Mouse (Mus musculus) forebrain, embryonic 13.5 days (tissue): Measurements from ENCODE around the gene Uqcc2. TPM values are rescaled to one million over a fixed set of nuclear protein-coding genes. Genes with fewer than 3 reads are reported as not detected.

Experiments
- ATAC-seq: fragments of 200-750 bp; cut with Nextera tagmentation; 2 replicates; pipeline ENCODE4 v1.8.0; 2017
- H3K27ac ChIP-seq: fragments of 300-500 bp; sonication (generic); 2 replicates; pipeline ENCODE4 v1.5.1; 2015; ENCODE audit warnings: inconsistent platforms, mild to moderate bottlenecking, moderate library complexity
- H3K27me3 ChIP-seq: fragments of 300-500 bp; sonication (generic); 2 replicates; pipeline ENCODE4 v1.6.1; 2015; ENCODE audit warnings: mild to moderate bottlenecking, inconsistent platforms
- H3K36me3 ChIP-seq: fragments of 300-500 bp; sonication (generic); 2 replicates; pipeline ENCODE4 v1.6.1; 2015; ENCODE audit warnings: mild to moderate bottlenecking, inconsistent platforms; ENCODE audit not compliant: poor library complexity, severe bottlenecking
- H3K4me1 ChIP-seq: fragments of 300-500 bp; sonication (generic); 2 replicates; pipeline ENCODE4 v1.6.1; 2015; ENCODE audit warnings: inconsistent platforms
- H3K4me2 ChIP-seq: fragments of 300-500 bp; sonication (generic); 2 replicates; pipeline ENCODE4 v1.6.1; 2015; ENCODE audit warnings: inconsistent platforms, mild to moderate bottlenecking, moderate library complexity
- H3K4me3 ChIP-seq: fragments of 300-500 bp; sonication (generic); 2 replicates; pipeline ENCODE4 v1.5.1; 2015; ENCODE audit warnings: mild to moderate bottlenecking, inconsistent platforms
- H3K9ac ChIP-seq: fragments of 300-500 bp; sonication (generic); 2 replicates; pipeline ENCODE4 v1.6.1; 2015; ENCODE audit warnings: mild to moderate bottlenecking, inconsistent platforms
- H3K9me3 ChIP-seq: fragments of 300-500 bp; sonication (generic); replicated peaks from 2 replicates; pipeline ENCODE4 v1.6.1; 2016; ENCODE audit warnings: inconsistent platforms
- WGBS: fragments of 180-500 bp; shearing (Covaris S2); methylation state at CpG from one replicate; pipeline ENCODE4 v1.1.7; 2015; 5-methylcytosine and 5-hydroxymethylcytosine counted together
- polyA plus RNA-seq: library from polyadenylated mRNA; unstranded; fragments of >200 nt; fragmentation: Nextera tagmentation; extraction: Ambion mirVana; gene quantifications from 2 replicates; pipeline ENCODE4 v1.2.1, GENCODE M21; 2015

The Uqcc2 gene
- polyA plus RNA-seq, 1 experiment from 2014 or later = 318 TPM

DNA sequence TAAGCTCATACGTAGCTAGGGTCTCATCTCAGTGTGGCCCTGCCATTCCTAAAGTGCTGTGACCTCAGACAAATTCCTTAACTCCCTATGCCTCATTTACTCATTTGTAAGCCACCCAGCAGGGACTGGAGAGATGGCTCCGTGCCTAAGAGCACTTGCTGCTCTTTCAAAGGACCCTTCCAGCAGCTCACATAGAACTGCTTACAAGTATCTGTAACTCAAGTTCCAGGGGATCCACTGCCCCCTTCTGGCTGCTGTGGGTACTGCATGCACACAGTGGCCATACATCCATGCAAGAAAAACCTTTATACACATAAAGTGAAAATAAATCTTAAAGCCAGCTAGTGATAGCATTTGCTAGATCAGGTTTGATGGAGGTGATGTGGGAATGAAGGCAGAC, 48.0 kb downstream of the Uqcc2 start:
- H3K4me3 ChIP-seq = no peak overlapping the region
- H3K9me3 ChIP-seq = no peaks in the 10 kb centered on the region
- no peaks in the 10 kb centered on the region for H3K36me3 ChIP-seq
- no peak for ATAC-seq
- H3K27me3 ChIP-seq = no peaks in the 10 kb centered on the region
- H3K4me1 ChIP-seq = 0 out of 2 replicates have a peak, but pooled peaks cover 4% of the 10 kb centered on the region
- H3K27ac ChIP-seq = no peak overlapping the region
- no peak overlapping the region for H3K4me2 ChIP-seq
- no peak overlapping the region for H3K9ac ChIP-seq
- 18% methylated on average over 2 of the region's 2 CpGs for WGBS

DNA sequence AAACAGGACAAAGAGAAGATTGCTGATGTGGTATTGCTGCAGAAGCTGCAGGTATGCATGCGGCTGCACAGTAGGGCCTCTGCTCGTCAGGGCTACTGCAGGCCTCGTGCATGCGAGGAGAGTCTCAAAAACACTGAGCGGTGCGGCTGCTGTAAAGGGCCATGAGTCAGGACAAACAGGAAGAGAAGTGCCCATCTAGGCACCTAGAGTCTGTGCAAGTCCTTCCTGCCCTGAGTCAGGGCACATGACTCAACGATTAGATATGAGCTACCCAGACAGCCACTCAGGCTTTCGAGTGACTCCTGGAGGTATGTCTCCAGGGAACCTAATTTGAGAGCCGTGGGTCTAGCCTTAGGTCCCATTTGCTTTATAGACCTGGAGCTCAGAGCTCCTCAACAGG, 50.1 kb downstream of the Uqcc2 start:
- H3K4me1 ChIP-seq = 0 out of 2 replicates have a peak, but pooled peaks cover 4% of the 10 kb centered on the region
- no peak for ATAC-seq
- WGBS = 83% methylated on average over 9 of the region's 9 CpGs
- no peak overlapping the region for H3K4me3 ChIP-seq
- no peak overlapping the region for H3K27ac ChIP-seq
- no peaks in the 10 kb centered on the region for H3K36me3 ChIP-seq
- no peaks in the 10 kb centered on the region for H3K9me3 ChIP-seq
- H3K4me2 ChIP-seq = no peak overlapping the region
- no peak overlapping the region for H3K9ac ChIP-seq
- no peaks in the 10 kb centered on the region for H3K27me3 ChIP-seq

DNA sequence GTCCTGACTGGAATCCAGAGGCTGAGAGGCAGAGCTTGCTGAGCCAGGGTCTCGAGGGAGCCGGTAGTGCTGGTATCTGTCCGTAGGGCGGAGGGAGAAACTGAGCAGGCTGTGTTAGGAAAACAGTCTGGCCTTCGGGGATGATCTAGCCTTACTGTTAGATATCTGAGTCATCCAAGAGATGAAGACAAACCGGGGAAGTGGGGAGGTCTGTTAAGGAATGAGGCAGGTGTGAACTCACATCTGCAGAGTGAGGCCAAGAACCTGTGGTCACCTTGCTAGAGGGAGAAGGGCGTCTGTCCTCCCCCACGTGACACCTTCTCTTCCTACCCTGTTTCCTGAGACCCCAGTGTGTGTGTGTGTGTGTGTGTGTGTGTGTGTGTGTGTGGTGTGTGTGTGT, 50.9 kb downstream of the Uqcc2 start:
- no peaks in the 10 kb centered on the region for H3K27me3 ChIP-seq
- peaks cover 2% of the 10 kb centered on the region; the same call in 1 of the 2 replicates for H3K9me3 ChIP-seq
- 0 out of 2 replicates have a peak, but pooled peaks cover 4% of the 10 kb centered on the region for H3K4me1 ChIP-seq
- no peak for ATAC-seq
- H3K4me3 ChIP-seq = no peak overlapping the region
- H3K9ac ChIP-seq = peak overlapping the region; percentile 4; the same call in 1 of the 2 replicates
- 77% methylated on average over 8 of the region's 8 CpGs for WGBS
- H3K27ac ChIP-seq = no peak overlapping the region
- no peaks in the 10 kb centered on the region for H3K36me3 ChIP-seq
- H3K4me2 ChIP-seq = no peak overlapping the region

DNA sequence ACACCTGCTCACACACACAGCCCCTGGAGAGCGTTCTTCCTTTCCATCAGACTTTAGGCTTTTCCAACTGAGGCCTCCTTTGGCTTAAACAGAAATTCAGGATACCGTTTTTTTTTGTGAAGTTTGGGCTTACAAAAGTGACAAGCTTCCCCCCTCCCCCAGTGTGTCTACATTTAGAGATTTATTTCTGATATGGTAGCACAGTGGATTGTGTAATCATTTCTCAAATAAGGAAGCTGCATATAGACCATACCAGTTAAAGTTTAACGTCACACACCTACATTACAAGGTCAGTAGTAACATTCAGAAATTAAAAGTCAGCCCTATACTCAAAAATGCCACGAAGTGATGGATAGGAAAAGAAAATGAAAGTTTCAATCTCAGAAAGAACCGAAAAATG, 51.8 kb downstream of the Uqcc2 start:
- peaks cover 4% of the 10 kb centered on the region; the same call in 1 of the 2 replicates for H3K9me3 ChIP-seq
- 86% methylated on average over 5 of the region's 5 CpGs for WGBS

DNA sequence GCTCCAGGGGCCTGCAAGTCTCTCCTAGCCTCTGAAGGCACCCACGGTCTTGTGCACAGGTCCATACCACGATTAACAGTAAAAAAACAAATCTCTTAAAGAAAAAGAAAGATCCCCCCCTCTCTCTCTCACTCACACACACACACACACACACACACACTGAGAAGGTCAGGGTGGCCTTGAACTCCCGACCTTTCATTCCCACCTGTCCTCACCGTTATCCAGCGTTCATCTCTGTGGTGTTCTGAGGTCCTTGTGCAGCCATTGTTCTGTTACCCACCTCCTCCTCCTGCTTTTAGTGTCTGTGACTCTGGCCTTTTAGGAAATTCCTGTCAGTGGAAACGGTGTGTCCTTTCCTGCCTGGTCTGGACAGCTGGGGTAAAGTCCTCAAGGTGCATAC, 55.2 kb downstream of the Uqcc2 start:
- Histone ChIP-seq H3K9ac (no peak overlapping the region), H3K4me3 (no peak overlapping the region), H3K4me1 (no peaks in the 10 kb centered on the region), H3K27ac (no peak overlapping the region), H3K36me3 (no peaks in the 10 kb centered on the region), H3K27me3 (no peaks in the 10 kb centered on the region), H3K9me3 (peaks cover 4% of the 10 kb centered on the region; the same call in 1 of the 2 replicates), H3K4me2 (no peak overlapping the region)
- 90% methylated on average over 6 of the region's 6 CpGs for WGBS
- no peak for ATAC-seq

More for the DNA sequence above, 51.8 kb downstream of the Uqcc2 start:
- Histone ChIP-seq H3K4me1 (no peaks in the 10 kb centered on the region), H3K36me3 (no peaks in the 10 kb centered on the region), H3K9ac (no peak overlapping the region), H3K4me2 (no peak overlapping the region), H3K27me3 (no peaks in the 10 kb centered on the region), H3K4me3 (no peak overlapping the region), H3K27ac (no peak overlapping the region)
- ATAC-seq = no peak

DNA sequence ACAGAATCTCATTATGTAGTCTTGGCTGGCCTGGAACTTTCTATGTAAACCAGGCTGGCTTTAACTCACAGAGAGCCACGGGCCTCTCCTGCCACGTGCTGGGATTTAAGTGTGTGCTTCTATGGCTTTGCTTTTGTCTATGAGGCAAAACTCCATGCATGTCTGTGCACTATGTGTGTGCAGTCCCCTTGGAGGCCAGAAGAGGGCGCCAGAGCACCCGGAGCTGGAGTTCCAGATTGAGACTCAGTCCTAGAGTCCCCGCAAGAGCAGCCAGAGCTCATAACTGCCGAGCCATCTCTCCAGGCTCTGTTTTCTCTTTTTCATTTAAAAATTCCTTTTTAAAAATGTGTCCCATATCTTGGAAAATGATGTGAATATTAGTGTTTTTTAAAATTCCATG, 55.8 kb downstream of the Uqcc2 start:
- H3K4me2 ChIP-seq = no peak overlapping the region
- H3K36me3 ChIP-seq = no peaks in the 10 kb centered on the region
- peaks cover 4% of the 10 kb centered on the region; the same call in 1 of the 2 replicates for H3K9me3 ChIP-seq
- H3K9ac ChIP-seq = no peak overlapping the region
- H3K4me3 ChIP-seq = no peak overlapping the region
- no peak overlapping the region for H3K27ac ChIP-seq
- 83% methylated on average over 6 of the region's 6 CpGs for WGBS
- H3K27me3 ChIP-seq = no peaks in the 10 kb centered on the region
- no peak for ATAC-seq
- H3K4me1 ChIP-seq = no peaks in the 10 kb centered on the region

- 94% methylated on average over 7 of the region's 7 CpGs for WGBS
Measured at GRCm38 (mm10) chr17:27077133-27077532, 56.6 kb downstream of the Uqcc2 start.

GRCm38 (mm10) chr17:27074849-27075745, 58.6 kb downstream of the Uqcc2 start:
- 89% methylated on average over 17 of the region's 17 CpGs for WGBS
- ATAC-seq = no peak
- H3K4me3 ChIP-seq = no peak overlapping the region
- no peak overlapping the region for H3K4me2 ChIP-seq
- H3K9me3 ChIP-seq = peaks cover 4% of the 10 kb centered on the region; the same call in 1 of the 2 replicates
- H3K36me3 ChIP-seq = no peaks in the 10 kb centered on the region
- no peaks in the 10 kb centered on the region for H3K27me3 ChIP-seq
- no peaks in the 10 kb centered on the region for H3K4me1 ChIP-seq
- H3K27ac ChIP-seq = no peak overlapping the region
- H3K9ac ChIP-seq = no peak overlapping the region

More at GRCm38 (mm10) chr17:27077133-27077532, 56.6 kb downstream of the Uqcc2 start:
- Histone ChIP-seq H3K27ac (no peak overlapping the region), H3K4me2 (no peak overlapping the region), H3K36me3 (no peaks in the 10 kb centered on the region), H3K4me1 (no peaks in the 10 kb centered on the region), H3K4me3 (no peak overlapping the region), H3K9me3 (peaks cover 4% of the 10 kb centered on the region; the same call in 1 of the 2 replicates), H3K27me3 (no peaks in the 10 kb centered on the region), H3K9ac (no peak overlapping the region)
- ATAC-seq = no peak

- 67% methylated on average over 6 of the region's 6 CpGs for WGBS
- no peak overlapping the region for H3K9ac ChIP-seq
- no peak overlapping the region for H3K27ac ChIP-seq
- peaks cover 4% of the 10 kb centered on the region; the same call in 1 of the 2 replicates for H3K9me3 ChIP-seq
- no peak overlapping the region for H3K4me3 ChIP-seq
- peaks cover 6% of the 10 kb centered on the region; the same call in 1 of the 2 replicates for H3K4me1 ChIP-seq
- ATAC-seq = no peak
- H3K27me3 ChIP-seq = no peaks in the 10 kb centered on the region
- H3K36me3 ChIP-seq = no peaks in the 10 kb centered on the region
- H3K4me2 ChIP-seq = no peak overlapping the region
Measured at GRCm38 (mm10) chr17:27074236-27074635, 59.5 kb downstream of the Uqcc2 start.

DNA sequence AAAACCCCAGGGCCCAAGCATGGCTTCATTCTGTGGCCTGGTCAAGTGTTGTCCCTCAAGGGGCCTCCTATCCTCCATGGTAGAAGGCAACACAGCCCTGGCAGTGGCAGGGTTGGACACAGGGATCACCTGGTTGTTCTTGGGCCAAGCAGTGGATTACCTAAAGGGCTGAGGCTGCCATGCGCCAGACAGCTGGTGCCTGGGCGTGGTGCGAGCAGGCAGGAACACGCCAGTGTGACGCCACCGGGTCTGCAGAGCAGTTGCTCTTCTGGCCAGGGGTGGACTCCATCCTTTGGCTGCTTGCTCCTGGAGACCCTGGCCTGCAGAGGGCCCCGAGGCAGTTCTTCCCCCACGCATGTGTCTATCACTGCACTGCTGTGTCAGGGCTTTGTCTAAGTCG, 59.9 kb downstream of the Uqcc2 start:
- no peaks in the 10 kb centered on the region for H3K36me3 ChIP-seq
- no peak overlapping the region for H3K9ac ChIP-seq
- no peak overlapping the region for H3K4me2 ChIP-seq
- no peaks in the 10 kb centered on the region for H3K27me3 ChIP-seq
- no peak overlapping the region for H3K4me3 ChIP-seq
- H3K9me3 ChIP-seq = peaks cover 4% of the 10 kb centered on the region; the same call in 1 of the 2 replicates
- H3K4me1 ChIP-seq = peaks cover 6% of the 10 kb centered on the region; the same call in 1 of the 2 replicates
- WGBS = 76% methylated on average over 9 of the region's 9 CpGs
- ATAC-seq = no peak
- H3K27ac ChIP-seq = no peak overlapping the region

- WGBS = 73% methylated on average over 5 of the region's 5 CpGs
- no peak for ATAC-seq
- peaks cover 4% of the 10 kb centered on the region; the same call in 1 of the 2 replicates for H3K9me3 ChIP-seq
- no peak overlapping the region for H3K4me3 ChIP-seq
- no peak overlapping the region for H3K9ac ChIP-seq
- no peaks in the 10 kb centered on the region for H3K27me3 ChIP-seq
- H3K4me2 ChIP-seq = no peak overlapping the region
- H3K27ac ChIP-seq = no peak overlapping the region
- H3K4me1 ChIP-seq = peaks cover 6% of the 10 kb centered on the region; the same call in 1 of the 2 replicates
- H3K36me3 ChIP-seq = no peaks in the 10 kb centered on the region
Measured at GRCm38 (mm10) chr17:27073126-27073525, 60.6 kb downstream of the Uqcc2 start.
